25 mouse cellular contexts compared by ENCODE assay signal in the genomic region with DNA sequence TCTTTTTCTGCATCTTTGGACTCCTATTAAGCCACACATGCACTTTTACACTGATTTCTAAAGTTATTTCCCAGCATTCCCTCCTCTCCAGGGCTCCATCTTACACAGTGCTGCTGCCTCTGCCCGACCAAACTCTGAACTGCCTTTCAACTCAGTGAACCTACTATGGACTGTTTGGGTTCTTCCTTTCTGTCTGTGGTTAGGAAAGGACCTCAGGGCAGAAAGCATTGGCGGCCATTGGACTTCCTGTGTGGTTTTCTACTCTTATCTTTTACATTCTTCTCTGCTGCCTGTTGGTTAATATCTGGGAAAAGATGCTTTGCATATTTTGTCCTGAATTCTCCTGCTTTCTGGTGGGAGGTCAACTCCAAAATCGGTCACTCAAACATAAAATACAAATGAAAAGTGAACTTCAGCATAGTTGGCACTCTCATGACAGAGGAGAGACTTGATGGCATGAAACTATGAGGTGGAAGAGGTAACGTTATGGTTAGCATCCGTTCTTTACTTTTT. TPM values are rescaled to one million over a fixed set of nuclear protein-coding genes. Genes with fewer than 3 reads are reported as not detected.
DNase-seq lines count a peak whose midpoint lies in the region; ATAC-seq lines count a peak whose summit lies in the region.
"Had no signal": no experiment of that assay in that cellular context is flagged by ENCODE, and none has a peak within 500 bp of the region (broad histone marks: within the 10 kb centered on the region; RNA-seq: fewer than 3 reads in every experiment).

No protein-coding gene starts in this region.

- DNase-seq in kidney, adult 9 months: no peak
- peak; percentile 87 for DNase-seq in 3T3-L1 (ENCODE audit: low read depth, low spot score)
- peak; percentile 67 for DNase-seq in Muller cell, postnatal 12 days (ENCODE audit: inconsistent ontology term)
- peak; percentile 9 for DNase-seq in yolk sac, embryonic 10.5 days (ENCODE audit: low spot score)
- DNase-seq: adrenal gland, postnatal 14 days; B cell, adult 2 months; cerebellum, adult 11-12 months; cerebellum, adult 9-10 months; cerebellum, postnatal 25 days; heart, adult 18-20 months; heart, postnatal 36 days had no signal

- H3K27me3 ChIP-seq in kidney, embryonic 15.5 days: no peaks in the 10 kb centered on the region
- H3K27me3 ChIP-seq: embryonic facial prominence, embryonic 13.5 days; heart, embryonic 12.5 days; hindbrain, embryonic 12.5 days; Patski had no signal

- H3K27ac ChIP-seq in kidney, embryonic 15.5 days: 0 out of 2 replicates have a peak overlapping the region, but pooled peaks have one; percentile 10
- H3K27ac ChIP-seq: forebrain, embryonic 10.5 days; hindbrain, embryonic 12.5 days had no signal

- H3K4me1 ChIP-seq in kidney, embryonic 15.5 days: peaks cover 38% of the 10 kb centered on the region

- H3K36me3 ChIP-seq in kidney, embryonic 15.5 days: no peaks in the 10 kb centered on the region
- H3K36me3 ChIP-seq: embryonic facial prominence, embryonic 13.5 days; forebrain, embryonic 10.5 days; G1E; hindbrain, embryonic 12.5 days had no signal

- no peak overlapping the region for H3K4me3 ChIP-seq in kidney, embryonic 15.5 days (replicated peaks)
- H3K4me3 ChIP-seq: embryonic facial prominence, embryonic 13.5 days; erythroblast, embryonic 14.5 days; forebrain, embryonic 10.5 days; heart, embryonic 12.5 days; hindbrain, embryonic 12.5 days had no signal

- 71% methylated on average over 5 of the region's 5 CpGs for WGBS in kidney, embryonic 15.5 days

- H3K4me2 ChIP-seq in kidney, embryonic 15.5 days: no peak overlapping the region
- H3K4me2 ChIP-seq: embryonic facial prominence, embryonic 13.5 days; heart, embryonic 12.5 days; hindbrain, embryonic 12.5 days had no signal

- no peak for ATAC-seq in kidney, embryonic 15.5 days (replicated peaks; ENCODE audit: low FRiP score)
- ATAC-seq in erythroblast, adult 5-6 weeks (replicated peaks; ENCODE audit: low FRiP score, poor library complexity, severe bottlenecking): no peak
- ATAC-seq: activated CD4-positive, CD25-positive, alpha-beta regulatory T cell, adult 4 months; CD4-positive, CD25-positive, alpha-beta regulatory T cell, adult 4 months; forebrain, embryonic 14.5 days; hindbrain, embryonic 16.5 days; inflammation-experienced regulatory T-cells, adult 6 months; Patski had no signal

- no peak overlapping the region for H3K9ac ChIP-seq in kidney, embryonic 15.5 days
- H3K9ac ChIP-seq: embryonic facial prominence, embryonic 13.5 days; heart, embryonic 12.5 days; hindbrain, embryonic 12.5 days had no signal

- no peaks in the 10 kb centered on the region for H3K9me3 ChIP-seq in kidney, embryonic 15.5 days (replicated peaks)
- H3K9me3 ChIP-seq: embryonic facial prominence, embryonic 13.5 days; forebrain, embryonic 10.5 days; heart, embryonic 12.5 days; hindbrain, embryonic 12.5 days had no signal

RNA-seq across cellular contexts. Expression of gene Parva, which starts 38.9 kb away (rescaled TPM):
- polyA plus RNA-seq in kidney, embryonic 15.5 days (2015; fragmentation: Nextera tagmentation; extraction: Ambion mirVana): 103 and 107 TPM in 2 replicates
- total RNA-seq in erythroblast, adult 5-6 weeks (2015; ENCODE audit: low replicate concordance): not detected in 2 replicates
- total RNA-seq in erythroblast, adult 5-6 weeks (2017; ENCODE audit: low replicate concordance): not detected in 2 replicates
- polyA plus RNA-seq: activated CD4-positive, CD25-positive, alpha-beta regulatory T cell, adult 4 months; CD4-positive, CD25-positive, alpha-beta regulatory T cell, adult 4 months; G1E; inflammation-experienced regulatory T-cells, adult 6 months had no signal
